Comparison of ENCODE assay signal across 19 mouse cellular contexts in the genomic region with DNA sequence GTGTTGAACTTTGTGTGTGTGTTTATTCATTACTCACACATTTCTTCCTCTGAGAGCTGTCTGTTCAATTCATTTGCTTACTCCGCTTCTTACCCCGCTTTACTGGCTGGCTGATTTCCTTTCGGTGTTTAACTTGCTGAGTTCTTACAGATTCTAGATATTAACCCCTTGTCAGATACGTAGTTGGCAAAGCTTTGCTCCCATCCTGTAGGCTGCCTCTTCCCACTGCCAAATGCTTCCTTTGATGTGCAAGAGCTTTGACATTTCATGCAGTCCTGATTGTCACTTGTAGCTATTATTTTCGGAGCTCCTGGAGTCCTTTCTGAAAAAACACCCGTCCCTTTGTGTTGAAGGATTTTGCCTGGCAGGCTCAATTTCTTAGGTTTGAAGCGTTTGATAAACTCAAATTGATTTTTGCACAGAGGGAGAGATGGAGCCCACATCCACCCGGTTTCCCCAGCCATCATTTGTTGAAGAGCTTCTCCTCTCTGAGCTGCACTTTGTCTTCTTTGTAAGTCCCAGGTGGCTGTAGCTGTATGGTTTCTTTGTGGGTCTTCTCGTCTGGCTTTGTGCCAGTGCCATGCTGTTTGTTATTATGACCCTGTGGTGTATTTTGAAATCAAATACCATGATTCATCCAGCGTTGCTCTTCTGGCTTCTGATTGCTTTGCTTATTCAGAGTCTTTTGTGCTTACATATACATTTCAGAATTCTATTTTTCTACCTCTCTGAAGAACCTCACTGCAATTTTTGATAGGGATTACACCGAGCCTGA. TPM values are rescaled to one million over a fixed set of nuclear protein-coding genes. Genes with fewer than 3 reads are reported as not detected.
A peak's percentile ranks its signal among the peaks of the same experiment; 100 is the strongest.
DNase-seq lines count a peak whose midpoint lies in the region; ATAC-seq lines count a peak whose summit lies in the region.
"Had no signal": no experiment of that assay in that cellular context is flagged by ENCODE, and none has a peak within 500 bp of the region (broad histone marks: within the 10 kb centered on the region; RNA-seq: fewer than 3 reads in every experiment).

No protein-coding gene starts in this region.

- 20% methylated on average over 11 of the region's 11 CpGs for WGBS in forebrain, embryonic 15.5 days
- WGBS in forebrain, embryonic 12.5 days = 42% methylated on average over 11 of the region's 11 CpGs
- WGBS in midbrain, embryonic 14.5 days = 35% methylated on average over 11 of the region's 11 CpGs
- WGBS in midbrain, embryonic 10.5 days = 61% methylated on average over 11 of the region's 11 CpGs
- 20% methylated on average over 11 of the region's 11 CpGs for WGBS in midbrain, embryonic 16.5 days

- H3K9me3 ChIP-seq in forebrain, embryonic 15.5 days = no peaks in the 10 kb centered on the region
- H3K9me3 ChIP-seq in forebrain, embryonic 12.5 days = no peaks in the 10 kb centered on the region
- no peaks in the 10 kb centered on the region for H3K9me3 ChIP-seq in midbrain, embryonic 14.5 days (ENCODE audit: control insufficient read depth, low read length)
- H3K9me3 ChIP-seq in midbrain, embryonic 10.5 days (replicated peaks) = no peaks in the 10 kb centered on the region
- no peaks in the 10 kb centered on the region for H3K9me3 ChIP-seq in midbrain, embryonic 16.5 days (replicated peaks; ENCODE audit: control insufficient read depth, low read length, poor library complexity, severe bottlenecking)
- H3K9me3 ChIP-seq: midbrain, embryonic 12.5 days; neural tube, embryonic 12.5 days had no signal

- H3K36me3 ChIP-seq in forebrain, embryonic 15.5 days = no peaks in the 10 kb centered on the region
- H3K36me3 ChIP-seq in forebrain, embryonic 12.5 days (replicated peaks) = no peaks in the 10 kb centered on the region
- H3K36me3 ChIP-seq in midbrain, embryonic 14.5 days (ENCODE audit: control insufficient read depth, insufficient read depth, low read length) = no peaks in the 10 kb centered on the region
- no peaks in the 10 kb centered on the region for H3K36me3 ChIP-seq in midbrain, embryonic 10.5 days
- H3K36me3 ChIP-seq in midbrain, embryonic 16.5 days (ENCODE audit: control insufficient read depth, insufficient read depth, low read length) = no peaks in the 10 kb centered on the region
- H3K36me3 ChIP-seq: midbrain, embryonic 12.5 days; neural tube, embryonic 12.5 days had no signal

- DNase-seq in midbrain, embryonic 14.5 days = peak; percentile 44
- DNase-seq in midbrain, embryonic 10.5 days (ENCODE audit: low spot score) = no peak
- peak; percentile 26 for DNase-seq in brain, embryonic 18.5 days (ENCODE audit: low read depth, low spot score)
- DNase-seq in liver = no peak
- DNase-seq: cerebellum, adult 11 months; embryo, embryonic 11 days; gastrocnemius, postnatal 10 days; heart, postnatal 36 days; kidney, adult 11 months; kidney, postnatal 4 days; thymus, postnatal 25 days had no signal

- H3K4me3 ChIP-seq in forebrain, embryonic 15.5 days = no peak overlapping the region
- no peak overlapping the region for H3K4me3 ChIP-seq in forebrain, embryonic 12.5 days (replicated peaks)
- H3K4me3 ChIP-seq in midbrain, embryonic 14.5 days (replicated peaks; ENCODE audit: low read depth, low read length) = no peak overlapping the region
- no peak overlapping the region for H3K4me3 ChIP-seq in midbrain, embryonic 10.5 days
- no peak overlapping the region for H3K4me3 ChIP-seq in midbrain, embryonic 16.5 days (ENCODE audit: low read depth, low read length)
- H3K4me3 ChIP-seq: midbrain, embryonic 12.5 days; neural tube, embryonic 12.5 days had no signal

- 0 out of 2 replicates have a peak, but pooled peaks cover 8% of the 10 kb centered on the region for H3K4me1 ChIP-seq in forebrain, embryonic 15.5 days
- peaks cover 5% of the 10 kb centered on the region; the same call in 1 of the 2 replicates for H3K4me1 ChIP-seq in forebrain, embryonic 12.5 days
- H3K4me1 ChIP-seq in midbrain, embryonic 14.5 days (ENCODE audit: control insufficient read depth, insufficient read depth, low read length) = no peaks in the 10 kb centered on the region
- H3K4me1 ChIP-seq in midbrain, embryonic 10.5 days = peaks cover 6% of the 10 kb centered on the region; the same call in 1 of the 2 replicates
- peaks cover 3% of the 10 kb centered on the region; the same call in 1 of the 2 replicates for H3K4me1 ChIP-seq in midbrain, embryonic 16.5 days (ENCODE audit: control insufficient read depth, insufficient read depth, low read length)
- H3K4me1 ChIP-seq: neural tube, embryonic 12.5 days had no signal

- H3K27ac ChIP-seq in forebrain, embryonic 15.5 days (replicated peaks) = no peak overlapping the region; the same call in 1 of the 2 replicates
- no peak overlapping the region for H3K27ac ChIP-seq in forebrain, embryonic 12.5 days
- no peak overlapping the region for H3K27ac ChIP-seq in midbrain, embryonic 14.5 days (replicated peaks; ENCODE audit: low read depth, low read length)
- H3K27ac ChIP-seq in midbrain, embryonic 10.5 days (replicated peaks) = no peak overlapping the region
- H3K27ac ChIP-seq in midbrain, embryonic 16.5 days (ENCODE audit: low read length) = peak overlapping the region; percentile 33; the same call in 1 of the 2 replicates
- H3K27ac ChIP-seq: midbrain, embryonic 12.5 days; neural tube, embryonic 12.5 days; stomach, postnatal 0 days had no signal

- no peak overlapping the region for H3K9ac ChIP-seq in forebrain, embryonic 15.5 days (replicated peaks)
- no peak overlapping the region for H3K9ac ChIP-seq in forebrain, embryonic 12.5 days
- no peak overlapping the region for H3K9ac ChIP-seq in midbrain, embryonic 14.5 days (replicated peaks; ENCODE audit: low read length)
- H3K9ac ChIP-seq in midbrain, embryonic 16.5 days (ENCODE audit: low read depth, low read length) = no peak overlapping the region
- H3K9ac ChIP-seq: midbrain, embryonic 12.5 days; neural tube, embryonic 12.5 days had no signal

- H3K4me2 ChIP-seq in forebrain, embryonic 15.5 days (replicated peaks) = no peak overlapping the region
- H3K4me2 ChIP-seq in forebrain, embryonic 12.5 days = no peak overlapping the region
- H3K4me2 ChIP-seq in midbrain, embryonic 14.5 days (ENCODE audit: low read length) = no peak overlapping the region
- H3K4me2 ChIP-seq in midbrain, embryonic 16.5 days (ENCODE audit: low read length) = no peak overlapping the region
- H3K4me2 ChIP-seq: liver, embryonic 11.5 days; midbrain, embryonic 12.5 days; neural tube, embryonic 12.5 days had no signal

- ATAC-seq in forebrain, embryonic 15.5 days (replicated peaks) = peak; percentile 61
- ATAC-seq in forebrain, embryonic 12.5 days (ENCODE audit: low FRiP score) = no peak
- ATAC-seq in midbrain, embryonic 14.5 days (ENCODE audit: low FRiP score, low TSS enrichment) = no peak
- peak; percentile 76 for ATAC-seq in midbrain, embryonic 16.5 days

- no peaks in the 10 kb centered on the region for H3K27me3 ChIP-seq in forebrain, embryonic 15.5 days
- no peaks in the 10 kb centered on the region for H3K27me3 ChIP-seq in forebrain, embryonic 12.5 days
- no peaks in the 10 kb centered on the region for H3K27me3 ChIP-seq in midbrain, embryonic 14.5 days (ENCODE audit: control insufficient read depth, insufficient read depth, low read length)
- no peaks in the 10 kb centered on the region for H3K27me3 ChIP-seq in midbrain, embryonic 10.5 days (ENCODE audit: low read depth, poor library complexity, severe bottlenecking)
- H3K27me3 ChIP-seq in midbrain, embryonic 16.5 days (ENCODE audit: control insufficient read depth, insufficient read depth, low read depth, low read length) = no peaks in the 10 kb centered on the region
- H3K27me3 ChIP-seq: midbrain, embryonic 12.5 days; neural tube, embryonic 12.5 days had no signal

RNA-seq across cellular contexts. Expression of a gene that starts 47.5 kb away (rescaled TPM):
- 0.13 and 0.20 TPM in 2 replicates for polyA plus RNA-seq in forebrain, embryonic 15.5 days (2015; fragmentation: Nextera tagmentation; extraction: Ambion mirVana)
- 0.18 and 0.26 TPM in 2 replicates for polyA plus RNA-seq in forebrain, embryonic 12.5 days (2016; fragmentation: Nextera tagmentation; extraction: Ambion mirVana)
- polyA plus RNA-seq in midbrain, embryonic 14.5 days (2014; fragmentation: Nextera tagmentation; extraction: Ambion mirVana) = 0.09 and 0.13 TPM in 2 replicates
- polyA plus RNA-seq in midbrain, embryonic 10.5 days (2016; fragmentation: Nextera tagmentation; extraction: Ambion mirVana) = 0.10 and 0.32 TPM in 2 replicates
- polyA plus RNA-seq in midbrain, embryonic 16.5 days (2015; fragmentation: Nextera tagmentation; extraction: Ambion mirVana) = 0.30 and 0.54 TPM in 2 replicates
- polyA plus RNA-seq: spleen, adult 2 months had no signal

Comparison
In these comparisons a context has a peak if more than half of its experiments do, and no peak if none do; other contexts are left out.
1. ATAC-seq: peak in forebrain, embryonic 15.5 days (single experiment) and midbrain, embryonic 16.5 days (single experiment); none in forebrain, embryonic 12.5 days (single experiment) and midbrain, embryonic 14.5 days (single experiment).
2. DNase-seq: peak in midbrain, embryonic 14.5 days (single experiment) and brain, embryonic 18.5 days (single experiment); none in midbrain, embryonic 10.5 days (single experiment) and liver (single experiment).